Mouse (Mus musculus) neural tube, embryonic 14.5 days (tissue): ENCODE results near the gene Cln6. TPM values are rescaled to one million over a fixed set of nuclear protein-coding genes. Genes with fewer than 3 reads are reported as not detected.
A peak's percentile ranks its signal among the peaks of the same experiment; 100 is the strongest.

Experiments used
- ATAC-seq: fragments of 200-750 bp; cut with Nextera tagmentation; 2 replicates; pipeline ENCODE4 v1.8.0; 2017; ENCODE audit warnings: low read depth, mild to moderate bottlenecking, moderate TSS enrichment, moderate library complexity
- H3K27ac ChIP-seq: fragments of 300-500 bp; sonication (generic); 2 replicates; pipeline ENCODE4 v1.5.1; 2014; ENCODE audit warnings: low read depth, mild to moderate bottlenecking, control low read depth, low read length, moderate library complexity, mixed read lengths
- H3K27me3 ChIP-seq: fragments of 300-500 bp; sonication (generic); 2 replicates; pipeline ENCODE4 v1.6.1; 2014; ENCODE audit warnings: low read length; ENCODE audit not compliant: control insufficient read depth, insufficient read depth
- H3K36me3 ChIP-seq: fragments of 300-500 bp; sonication (generic); 2 replicates; pipeline ENCODE4 v1.6.1; 2014; ENCODE audit warnings: low read length, mixed read lengths; ENCODE audit not compliant: control insufficient read depth, insufficient read depth
- H3K4me1 ChIP-seq: fragments of 300-500 bp; sonication (generic); 2 replicates; pipeline ENCODE4 v1.6.1; 2014; ENCODE audit warnings: low read length; ENCODE audit not compliant: control insufficient read depth, insufficient read depth
- H3K4me2 ChIP-seq: fragments of 300-500 bp; sonication (generic); 2 replicates; pipeline ENCODE4 v1.6.1; 2014; ENCODE audit warnings: mild to moderate bottlenecking, low read depth, low read length, control low read depth
- H3K4me3 ChIP-seq: fragments of 300-500 bp; sonication (generic); 2 replicates; pipeline ENCODE4 v1.5.1; 2014; ENCODE audit warnings: low read depth, low read length, control low read depth, mixed read lengths
- H3K9ac ChIP-seq: fragments of 300-500 bp; sonication (generic); replicated peaks from 2 replicates; pipeline ENCODE4 v1.6.1; 2014; ENCODE audit warnings: low read depth, mild to moderate bottlenecking, control low read depth, low read length, mixed read lengths
- H3K9me3 ChIP-seq: fragments of 300-500 bp; sonication (generic); 2 replicates; pipeline ENCODE4 v1.6.1; 2016; ENCODE audit warnings: low read length; ENCODE audit not compliant: control insufficient read depth
- WGBS: fragments of 180-500 bp; shearing (Covaris S2); extraction: QIAGEN DNeasy Blood & Tissue Kit; methylation state at CpG from one replicate; pipeline ENCODE4 v1.1.7; 2014; 5-methylcytosine and 5-hydroxymethylcytosine counted together
- polyA plus RNA-seq: library from polyadenylated mRNA; unstranded; fragments of >200 nt; fragmentation: Nextera tagmentation; extraction: Ambion mirVana; gene quantifications from 2 replicates; pipeline ENCODE4 v1.2.1, GENCODE M21; 2014

The Cln6 gene
- polyA plus RNA-seq, 1 experiment from 2014 or later = 5.3 TPM

DNA sequence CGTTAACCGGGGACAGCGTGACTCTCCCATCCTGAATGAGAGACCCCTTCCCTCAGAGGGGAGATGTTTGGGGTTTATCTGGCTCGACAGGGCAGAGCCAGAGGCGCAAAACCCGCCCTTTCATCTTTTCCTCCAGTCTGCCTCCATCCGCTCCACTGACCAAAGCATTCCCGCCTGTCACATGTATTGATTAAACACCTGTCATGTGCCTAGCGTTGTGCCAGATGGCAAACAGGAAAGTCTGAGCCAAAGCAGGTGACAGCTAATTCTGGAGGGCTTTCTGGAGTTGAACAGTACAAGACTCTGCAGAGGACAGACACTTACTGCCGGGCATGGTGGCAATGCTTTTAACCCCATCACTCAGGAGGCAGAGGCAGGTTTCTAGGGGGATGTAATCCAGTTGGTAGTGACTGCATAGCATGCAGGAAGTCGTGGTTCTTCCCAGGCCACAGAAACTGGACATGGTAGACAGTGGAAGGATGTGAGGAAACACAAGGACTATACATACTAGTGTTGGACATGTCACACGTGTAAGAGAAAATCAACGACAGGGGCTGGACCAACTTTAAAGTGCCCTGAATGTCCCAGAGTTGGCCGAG, 686 bp downstream of the Cln6 start:
- H3K4me3 ChIP-seq = peak overlapping the region; percentile 58
- peaks cover 5% of the 10 kb centered on the region; the same call in 1 of the 2 replicates for H3K4me1 ChIP-seq
- 17% methylated on average over 14 of the region's 14 CpGs for WGBS

DNA sequence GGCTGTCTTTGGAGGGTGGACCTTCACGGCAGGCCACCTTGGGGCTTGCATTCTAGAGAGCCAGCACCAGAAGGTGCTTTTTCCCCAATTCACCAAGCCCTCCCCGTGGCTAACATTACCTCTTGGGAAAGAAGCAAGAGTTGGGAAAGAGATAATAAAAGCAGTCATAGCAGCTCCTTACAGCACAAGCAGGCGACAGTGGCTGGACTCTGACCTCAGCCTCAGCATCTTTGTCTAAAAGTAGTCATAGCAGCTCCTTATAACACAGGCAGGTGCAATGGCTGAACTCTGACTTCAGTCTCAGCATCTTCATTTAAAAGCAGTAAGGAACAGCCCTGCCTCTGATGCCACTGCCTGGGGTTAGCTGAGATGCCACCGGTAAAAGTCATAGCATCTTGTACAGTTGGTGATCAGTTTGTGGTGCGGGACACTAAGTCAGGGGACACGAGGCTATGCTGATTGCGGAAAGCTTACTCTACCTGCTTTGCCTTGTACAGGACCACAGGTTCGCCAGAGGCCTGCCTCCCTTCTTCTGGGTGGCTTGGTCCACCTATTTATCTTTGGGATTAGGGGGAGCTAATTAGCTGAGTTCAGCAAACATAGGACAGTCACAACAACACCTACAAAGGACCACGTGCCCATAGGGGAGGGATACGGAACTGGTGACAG, 4.9 kb downstream of the Cln6 start:
- H3K27ac ChIP-seq = no peak overlapping the region
- H3K4me2 ChIP-seq = no peak overlapping the region
- 84% methylated on average over 10 of the region's 10 CpGs for WGBS
- H3K4me3 ChIP-seq = no peak overlapping the region
- no peak overlapping the region for H3K9ac ChIP-seq
- H3K4me1 ChIP-seq = peaks cover 5% of the 10 kb centered on the region; the same call in 1 of the 2 replicates
- no peaks in the 10 kb centered on the region for H3K9me3 ChIP-seq
- ATAC-seq = no peak
- no peaks in the 10 kb centered on the region for H3K36me3 ChIP-seq
- no peaks in the 10 kb centered on the region for H3K27me3 ChIP-seq

More for the DNA sequence above, 686 bp downstream of the Cln6 start:
- ATAC-seq = no peak
- Histone ChIP-seq H3K4me2 (peak overlapping the region; percentile 94), H3K27ac (peak overlapping the region; percentile 40; the same call in 1 of the 2 replicates), H3K27me3 (no peaks in the 10 kb centered on the region), H3K36me3 (no peaks in the 10 kb centered on the region), H3K9ac (peak overlapping the region; percentile 89), H3K9me3 (no peaks in the 10 kb centered on the region)

- Histone ChIP-seq H3K4me2 (no peak overlapping the region), H3K9me3 (no peaks in the 10 kb centered on the region), H3K9ac (no peak overlapping the region), H3K36me3 (no peaks in the 10 kb centered on the region), H3K27ac (no peak overlapping the region), H3K4me1 (no peaks in the 10 kb centered on the region), H3K4me3 (no peak overlapping the region), H3K27me3 (no peaks in the 10 kb centered on the region)
- no peak for ATAC-seq
- WGBS = 94% methylated on average over 5 of the region's 5 CpGs
Measured at GRCm38 (mm10) chr9:62844461-62844860, 5.9 kb downstream of the Cln6 start.

- no peaks in the 10 kb centered on the region for H3K36me3 ChIP-seq
- ATAC-seq = peak; percentile 38; the same call in 1 of the 2 replicates
- 0% methylated on average over 3 of the region's 3 CpGs for WGBS
- H3K4me2 ChIP-seq = no peak overlapping the region
- no peaks in the 10 kb centered on the region for H3K9me3 ChIP-seq
- no peaks in the 10 kb centered on the region for H3K4me1 ChIP-seq
- H3K27me3 ChIP-seq = no peaks in the 10 kb centered on the region
- no peak overlapping the region for H3K27ac ChIP-seq
- H3K9ac ChIP-seq = no peak overlapping the region
- H3K4me3 ChIP-seq = no peak overlapping the region
Measured at GRCm38 (mm10) chr9:62847694-62848093, 9.1 kb downstream of the Cln6 start.

DNA sequence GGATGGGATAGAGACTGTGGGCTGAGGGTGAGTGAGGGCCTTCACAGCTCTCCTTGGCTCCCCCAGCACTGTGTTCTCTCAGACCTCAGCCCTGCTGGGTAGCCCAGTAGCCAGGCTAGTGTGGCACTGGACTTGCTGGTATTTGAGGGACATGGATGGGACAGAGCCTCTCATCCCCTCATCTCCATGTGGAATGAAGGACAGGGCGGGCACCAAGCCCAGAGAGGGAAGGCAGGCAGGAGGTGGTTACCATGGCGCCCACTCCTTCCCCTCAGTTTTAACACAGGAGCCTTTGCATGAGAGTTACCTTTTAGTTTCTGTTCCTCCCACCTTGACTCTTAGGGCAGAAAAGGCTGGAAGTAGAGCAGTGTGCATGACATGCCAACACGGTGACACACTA, 10.1 kb downstream of the Cln6 start:
- no peaks in the 10 kb centered on the region for H3K27me3 ChIP-seq
- H3K9me3 ChIP-seq = no peaks in the 10 kb centered on the region
- H3K36me3 ChIP-seq = no peaks in the 10 kb centered on the region
- ATAC-seq = peak; percentile 21; the same call in 1 of the 2 replicates
- no peaks in the 10 kb centered on the region for H3K4me1 ChIP-seq
- no peak overlapping the region for H3K27ac ChIP-seq
- 89% methylated on average over 3 of the region's 3 CpGs for WGBS
- no peak overlapping the region for H3K9ac ChIP-seq
- no peak overlapping the region for H3K4me3 ChIP-seq
- H3K4me2 ChIP-seq = no peak overlapping the region

- Histone ChIP-seq H3K36me3 (no peaks in the 10 kb centered on the region), H3K4me2 (no peak overlapping the region), H3K4me1 (no peaks in the 10 kb centered on the region), H3K27ac (no peak overlapping the region), H3K27me3 (no peaks in the 10 kb centered on the region), H3K9me3 (no peaks in the 10 kb centered on the region), H3K4me3 (no peak overlapping the region), H3K9ac (no peak overlapping the region)
- 53% methylated on average over 2 of the region's 2 CpGs for WGBS
- ATAC-seq = no peak
Measured at GRCm38 (mm10) chr9:62851571-62851970, 13.0 kb downstream of the Cln6 start.

DNA sequence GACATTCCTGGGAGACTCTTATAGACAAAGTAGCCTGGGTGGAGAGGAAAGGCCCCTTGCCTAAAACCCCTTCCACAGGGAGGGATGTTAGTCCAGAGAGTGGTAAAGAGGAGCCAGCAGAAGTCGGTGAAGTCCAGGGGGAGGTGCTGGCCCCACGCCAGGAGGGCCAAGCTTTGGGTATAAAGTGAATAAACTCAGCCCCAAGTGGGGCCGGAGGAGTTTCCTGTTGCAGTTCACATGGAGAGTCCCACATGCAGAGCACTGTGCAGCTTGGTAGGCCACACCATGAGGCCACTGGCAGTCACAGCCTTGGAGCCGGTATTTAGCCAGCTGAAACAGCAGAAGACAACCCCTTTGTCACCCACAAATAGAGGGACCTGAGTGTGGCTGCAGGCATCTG, 15.9 kb downstream of the Cln6 start:
- Histone ChIP-seq H3K9ac (no peak overlapping the region), H3K36me3 (no peaks in the 10 kb centered on the region), H3K4me2 (no peak overlapping the region), H3K4me1 (peaks cover 14% of the 10 kb centered on the region), H3K27me3 (no peaks in the 10 kb centered on the region), H3K4me3 (no peak overlapping the region), H3K27ac (no peak overlapping the region), H3K9me3 (no peaks in the 10 kb centered on the region)
- 52% methylated on average over 4 of the region's 4 CpGs for WGBS
- no peak for ATAC-seq

DNA sequence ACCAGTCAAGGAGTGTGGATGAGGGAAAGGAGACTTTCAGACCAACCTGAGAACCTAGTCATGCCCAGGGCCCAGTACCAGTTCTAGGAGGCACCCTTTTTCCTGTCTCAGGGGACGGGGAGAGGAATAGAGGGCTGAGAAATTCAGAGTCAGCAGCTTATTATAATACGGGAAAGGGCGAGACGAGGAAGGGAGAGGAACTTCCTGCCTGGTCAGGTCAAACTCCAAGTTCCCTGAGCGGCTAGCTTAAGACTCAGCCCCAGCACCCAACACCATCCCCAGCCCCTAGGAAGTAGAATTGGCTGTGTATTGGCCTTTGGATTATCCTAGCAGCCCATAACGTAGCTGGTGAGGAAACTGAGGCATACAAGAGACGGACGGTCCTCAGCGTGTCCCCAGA, 18.6 kb downstream of the Cln6 start:
- H3K4me1 ChIP-seq = peaks cover 14% of the 10 kb centered on the region
- no peak for ATAC-seq
- no peak overlapping the region for H3K27ac ChIP-seq
- no peak overlapping the region for H3K9ac ChIP-seq
- 87% methylated on average over 9 of the region's 9 CpGs for WGBS
- H3K36me3 ChIP-seq = no peaks in the 10 kb centered on the region
- no peak overlapping the region for H3K4me3 ChIP-seq
- no peak overlapping the region for H3K4me2 ChIP-seq
- H3K27me3 ChIP-seq = no peaks in the 10 kb centered on the region
- H3K9me3 ChIP-seq = no peaks in the 10 kb centered on the region

GRCm38 (mm10) chr9:62857719-62858261, 19.2 kb downstream of the Cln6 start, which contains the start of gene Calml4:
Gene Calml4, plus strand, starts transcription at chr9:62858080.
- Histone ChIP-seq H3K4me3 (no peak within 1 kb of the TSS), H3K27me3 (no peaks in the 10 kb centered on the region), H3K9me3 (no peaks in the 10 kb centered on the region), H3K27ac (peak within 1 kb of the TSS; percentile 45), H3K36me3 (no peaks in the 10 kb centered on the region), H3K4me1 (peaks cover 14% of the 10 kb centered on the region), H3K9ac (0 out of 2 replicates have a peak within 1 kb of the TSS, but pooled peaks have one; percentile 11), H3K4me2 (peak within 1 kb of the TSS; percentile 11; the same call in 1 of the 2 replicates)
- peak; percentile 68; the same call in 1 of the 2 replicates for ATAC-seq
- WGBS = 29% methylated on average over 20 of the region's 20 CpGs
